Mouse (Mus musculus) left cerebral cortex, adult 9 months (tissue): ENCODE data around the gene Meis2.

Experiments
- DNase-seq, 2 experiments: peaks; one replicate each; pipeline ENCODE4 v3.0.0; 2022; ENCODE audit warnings: low spot score in 2 of 2

The Meis2 gene

GRCm38 (mm10) chr2:115943044-115943443 lies 122.6 kb downstream of the Meis2 start:
- no peak for DNase-seq

GRCm38 (mm10) chr2:115939849-115940248 lies 125.8 kb downstream of the Meis2 start:
- DNase-seq = no peak

DNA sequence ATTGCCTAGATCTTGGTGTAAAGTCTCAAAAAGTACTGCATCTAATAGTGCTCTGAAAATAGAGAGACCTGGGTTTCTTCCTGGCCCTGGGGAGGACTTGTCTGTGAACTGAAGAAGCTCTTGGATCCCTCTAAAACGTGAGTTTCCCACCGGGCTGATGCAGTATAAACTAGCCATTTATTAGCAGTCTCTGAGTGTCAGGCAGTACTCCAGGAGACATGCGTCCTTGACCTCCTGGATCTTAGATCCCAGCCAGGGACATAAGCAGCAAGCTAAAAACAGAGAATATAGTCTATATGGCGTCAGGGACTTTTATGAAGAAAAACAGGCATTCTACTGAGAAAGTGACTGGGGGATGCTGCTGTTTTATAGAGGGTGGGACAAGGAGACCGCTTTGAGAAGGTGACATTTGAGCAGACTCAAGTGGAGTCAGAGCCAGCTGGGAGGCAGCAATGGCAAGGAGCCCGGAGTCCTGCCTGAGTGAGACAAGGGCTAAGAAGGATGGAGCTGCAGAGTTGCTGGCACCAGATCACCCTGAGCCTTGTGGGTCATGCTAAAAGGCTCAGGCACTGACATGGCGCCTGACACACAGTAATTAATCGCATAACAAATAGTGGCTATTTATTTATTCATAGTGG lies 126.6 kb downstream of the Meis2 start:
- no peak for DNase-seq

GRCm38 (mm10) chr2:115938296-115938695 lies 127.3 kb downstream of the Meis2 start:
- no peak for DNase-seq

DNA sequence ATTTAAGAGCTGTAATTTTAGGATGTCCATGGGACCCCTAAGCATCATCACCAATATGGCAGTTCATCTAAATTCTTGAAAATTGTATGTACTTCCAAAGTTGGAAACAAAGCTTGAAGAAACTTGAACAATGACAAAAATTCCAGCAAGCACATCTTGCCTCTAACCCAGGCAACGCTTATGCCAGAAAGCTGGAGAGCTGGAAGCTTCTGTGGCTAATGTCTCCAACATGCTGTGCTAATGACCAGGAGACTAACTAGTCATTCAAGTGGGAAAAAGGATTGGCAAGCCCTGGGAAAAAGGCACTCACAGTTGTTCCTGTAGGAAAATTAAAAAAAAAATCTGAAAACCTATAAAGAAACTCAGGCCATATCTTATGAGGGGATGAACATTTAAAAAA lies 127.7 kb downstream of the Meis2 start:
- DNase-seq = no peak

DNA sequence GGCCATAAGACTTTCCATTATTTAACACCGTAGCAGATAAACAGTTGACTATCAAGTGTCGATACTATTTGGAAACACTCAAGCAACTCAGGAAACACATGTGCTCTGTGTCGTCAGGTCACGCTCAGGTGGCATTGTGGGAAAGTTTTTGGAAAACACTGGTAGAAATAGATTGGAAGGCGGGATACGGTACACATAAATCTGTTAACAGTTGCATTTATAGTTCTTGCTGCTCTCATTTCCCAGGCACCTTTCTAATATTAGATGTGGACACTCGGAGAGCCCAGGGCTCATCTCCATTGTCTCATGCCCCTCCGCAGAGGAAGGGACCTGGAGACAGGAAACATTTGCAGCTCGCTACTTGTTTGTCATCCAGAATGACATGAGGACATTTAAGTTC lies 128.9 kb downstream of the Meis2 start:
- DNase-seq = no peak

- no peak for DNase-seq
These were observed 131.3 kb downstream of the Meis2 start for GRCm38 (mm10) chr2:115934299-115934698.

DNA sequence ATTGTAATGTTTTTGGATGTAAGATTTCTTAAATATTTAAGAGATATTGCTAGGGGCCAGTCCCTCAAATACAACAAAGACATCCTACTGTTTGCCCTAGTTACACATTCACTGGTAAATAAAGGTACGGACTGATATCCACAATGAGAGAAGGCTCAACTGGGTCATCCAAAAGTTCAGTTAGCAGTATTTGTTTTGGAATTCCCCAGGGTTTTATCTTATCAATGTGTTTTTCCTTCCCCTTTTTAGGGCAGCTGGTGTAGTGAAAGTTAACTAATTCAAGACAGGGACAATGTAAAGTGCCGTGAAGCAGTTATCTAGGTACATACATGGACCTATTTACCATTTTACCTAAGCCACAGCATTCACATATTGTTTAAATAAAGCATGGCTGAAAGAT lies 132.4 kb downstream of the Meis2 start:
- DNase-seq = no peak

DNA sequence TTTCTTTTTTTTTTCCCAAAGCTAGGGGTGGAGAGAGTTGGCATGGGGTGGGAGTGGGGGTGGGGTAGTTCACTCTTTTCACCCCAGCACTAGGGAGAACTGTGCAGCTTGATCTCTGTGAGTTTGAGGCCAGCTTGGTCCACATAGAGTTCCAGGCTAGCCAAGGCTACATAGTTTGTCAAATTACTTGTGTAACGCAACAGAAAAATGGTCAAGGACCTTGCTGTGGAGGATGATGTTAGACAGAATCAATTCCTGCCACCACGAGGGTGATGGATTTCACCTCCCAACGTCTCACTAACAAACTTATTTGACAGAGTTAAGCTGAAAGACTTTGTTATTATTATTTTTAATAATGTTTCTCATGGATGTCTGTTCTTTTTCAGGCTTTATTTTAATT lies 139.9 kb downstream of the Meis2 start:
- DNase-seq = no peak

DNA sequence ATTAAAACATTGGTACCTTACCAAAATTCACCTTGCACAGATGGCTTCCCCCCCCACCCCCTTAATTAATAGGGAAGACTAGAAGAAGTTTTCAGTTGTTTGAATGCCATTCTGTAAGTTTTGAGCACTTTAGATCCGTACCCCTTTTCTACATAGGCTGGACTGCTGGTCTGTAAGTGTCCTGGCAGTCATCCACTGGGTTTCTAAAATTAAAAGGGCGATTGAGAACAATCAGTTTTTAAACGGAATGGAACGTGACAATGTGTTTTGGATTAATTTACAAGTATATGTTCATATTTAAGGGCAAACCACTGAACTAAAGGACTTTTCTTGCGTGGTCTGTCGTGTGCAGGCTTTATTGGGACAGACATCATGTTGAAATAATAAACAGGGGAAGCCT lies 141.2 kb downstream of the Meis2 start:
- DNase-seq = no peak

- DNase-seq = no peak
These were observed 142.4 kb downstream of the Meis2 start for GRCm38 (mm10) chr2:115923247-115923646.

DNA sequence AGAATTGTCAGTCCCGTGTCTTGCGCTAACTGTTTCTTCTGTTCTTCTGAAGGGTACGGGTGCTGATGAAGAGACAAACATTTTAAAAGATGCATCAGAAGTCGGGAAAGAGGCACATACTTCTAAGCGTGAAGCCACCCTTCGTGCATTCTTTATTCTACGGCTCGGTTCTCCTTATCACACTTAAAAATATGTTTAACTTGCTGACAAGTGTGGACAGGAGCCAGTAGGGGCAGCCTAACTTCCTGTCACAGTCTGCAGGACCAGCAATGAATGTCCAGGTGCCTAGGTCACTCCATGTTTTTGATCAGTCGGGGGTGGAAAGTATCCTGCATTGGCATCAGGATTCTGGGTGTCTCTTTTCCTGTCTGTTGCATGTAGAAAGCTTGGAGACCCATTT lies 144.0 kb downstream of the Meis2 start:
- no peak for DNase-seq

GRCm38 (mm10) chr2:115920336-115920951 lies 145.2 kb downstream of the Meis2 start:
- DNase-seq = no peak

DNA sequence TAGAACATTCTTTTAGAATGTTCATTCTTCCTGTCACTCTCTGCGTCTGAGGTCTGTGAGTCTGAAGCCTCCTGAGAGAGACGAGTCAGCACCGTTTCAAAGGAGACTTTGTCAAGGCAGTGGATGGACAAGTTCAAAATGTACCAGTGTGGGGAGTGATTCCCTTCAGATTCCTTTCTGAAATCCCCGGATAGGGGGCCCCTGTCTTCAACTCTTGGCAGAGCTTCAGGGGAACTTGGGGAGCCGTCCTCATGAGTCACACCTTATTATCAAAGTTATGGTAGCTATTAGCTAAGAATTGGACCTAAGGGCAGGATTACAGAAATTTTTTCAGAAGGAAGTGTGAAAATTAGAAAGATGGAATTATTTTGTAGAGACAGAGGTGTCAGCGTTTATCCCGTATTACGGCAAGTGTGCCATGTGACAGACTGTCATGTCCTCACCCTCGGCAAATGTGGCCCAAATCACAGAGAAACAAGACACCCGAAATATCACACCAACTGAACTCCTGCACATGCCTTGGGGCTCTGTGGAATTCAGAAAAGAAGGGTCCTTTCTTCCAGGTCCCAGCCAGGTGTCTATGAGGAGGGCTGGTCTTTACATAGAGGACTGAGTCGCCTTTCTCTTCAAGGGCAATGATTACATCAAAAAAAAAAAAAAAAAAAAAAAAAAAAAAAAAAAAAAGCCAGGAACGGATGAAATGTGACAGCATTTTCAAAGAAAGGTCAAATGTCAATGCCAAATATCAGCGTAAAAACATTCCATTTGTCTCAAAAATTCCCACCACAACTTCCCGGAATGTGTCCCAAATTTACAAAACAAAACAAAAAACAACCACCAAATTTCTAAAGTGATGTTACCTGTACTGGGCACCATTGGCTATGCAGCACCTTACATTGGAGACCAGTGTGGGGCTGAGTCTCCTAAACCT lies 146.2 kb downstream of the Meis2 start:
- DNase-seq = no peak

DNA sequence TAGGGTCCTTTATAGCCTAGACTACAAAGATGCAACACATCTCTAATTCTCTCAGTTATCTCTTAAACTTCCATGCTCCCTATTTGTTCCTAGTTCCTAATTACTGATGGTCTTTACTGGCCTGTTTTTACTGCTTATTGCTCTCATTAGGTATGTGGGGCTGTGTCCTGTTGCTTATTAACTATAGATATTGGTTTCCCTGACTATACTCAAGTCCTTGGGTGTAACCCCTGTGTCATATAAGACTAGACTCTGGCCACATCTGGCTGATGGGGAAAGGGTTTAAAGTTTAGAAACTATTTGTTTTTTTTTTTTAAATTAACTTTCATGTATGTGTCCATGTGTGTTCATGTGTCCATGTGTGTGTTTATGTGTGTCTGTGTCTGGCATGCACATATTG lies 147.1 kb downstream of the Meis2 start:
- DNase-seq = no peak

DNA sequence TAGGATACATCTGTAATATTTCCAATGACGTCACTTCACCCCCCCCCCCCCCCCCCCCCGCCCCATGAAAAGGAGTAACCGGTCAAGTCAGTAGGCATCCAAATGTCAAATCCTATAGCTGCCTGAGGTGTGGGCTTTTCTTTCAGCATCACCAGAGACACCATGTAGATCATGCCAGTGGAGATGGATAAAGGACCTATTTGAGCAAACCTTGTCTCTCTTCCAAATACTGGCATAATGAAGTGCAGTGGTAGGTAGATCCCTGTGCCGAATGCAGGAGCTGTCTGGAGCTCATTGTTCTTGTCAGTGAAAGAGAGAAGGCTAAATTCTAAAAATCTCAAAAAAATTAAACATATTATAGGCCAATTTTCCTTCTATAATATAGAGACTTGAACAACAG lies 151.1 kb downstream of the Meis2 start:
- DNase-seq = no peak

DNA sequence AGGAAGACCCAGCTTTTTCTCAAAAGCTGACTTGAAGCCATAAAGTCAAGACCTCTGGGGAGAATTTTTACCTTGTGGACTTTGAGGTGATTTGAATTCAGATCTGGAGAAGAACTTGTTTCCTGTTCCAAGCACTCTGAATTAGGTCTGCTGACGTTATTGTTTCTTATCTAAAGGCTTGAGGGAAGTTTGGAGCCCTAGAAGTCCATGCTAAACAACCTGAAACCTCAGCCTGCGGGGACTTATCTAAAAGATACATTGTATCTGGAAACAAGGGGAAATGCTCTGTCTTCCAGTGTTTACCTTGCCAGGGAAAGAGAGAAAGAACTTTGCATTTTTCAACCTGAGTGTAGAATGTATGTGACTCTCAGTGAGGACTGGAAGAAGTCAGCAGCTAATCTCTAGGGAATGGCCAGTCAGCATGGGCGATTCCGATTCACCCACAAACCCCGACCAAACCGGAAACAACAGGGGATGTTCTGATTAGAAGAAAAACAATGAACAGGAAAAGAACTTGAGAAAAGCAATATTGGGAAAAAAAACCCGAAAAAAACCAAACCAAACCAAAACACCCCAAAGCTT lies 152.6 kb downstream of the Meis2 start:
- no peak for DNase-seq

- DNase-seq = no peak
These were observed 153.6 kb downstream of the Meis2 start for GRCm38 (mm10) chr2:115911913-115912642.

GRCm38 (mm10) chr2:115910217-115910616 lies 155.4 kb downstream of the Meis2 start:
- no peak for DNase-seq

- DNase-seq = no peak
These were observed 164.6 kb downstream of the Meis2 start for GRCm38 (mm10) chr2:115901007-115901406.

- DNase-seq = no peak
These were observed 168.1 kb downstream of the Meis2 start for GRCm38 (mm10) chr2:115897559-115897958.

DNA sequence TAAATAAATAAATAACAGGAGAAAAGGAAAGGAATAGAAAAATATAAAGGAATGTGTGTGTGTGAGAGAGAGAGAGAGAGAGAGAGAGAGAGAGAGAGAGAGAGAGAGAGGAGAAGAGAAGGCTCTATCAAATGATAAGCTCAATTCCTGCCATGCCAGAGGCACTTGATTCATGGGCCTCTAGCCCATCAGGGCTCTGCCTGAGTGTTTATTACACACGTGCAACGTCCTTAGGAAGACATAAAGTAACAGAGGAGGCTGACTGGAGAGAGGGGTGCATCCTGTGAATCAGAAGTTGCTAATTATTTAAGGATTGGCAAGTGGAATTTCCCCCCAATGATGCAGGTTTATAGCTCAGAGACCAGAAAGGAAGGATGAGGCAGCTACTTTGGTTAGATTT lies 168.6 kb downstream of the Meis2 start:
- no peak for DNase-seq
